Mouse (Mus musculus) heart, adult 2 months (tissue): ENCODE results near the gene Rilpl1. TPM values are rescaled to one million over a fixed set of nuclear protein-coding genes. Genes with fewer than 3 reads are reported as not detected.
A peak's percentile ranks its signal among the peaks of the same experiment; 100 is the strongest.

Experiments used
- DNase-seq, 2 experiments: peaks; one replicate each; pipeline ENCODE4 v3.0.0; 2021
- H3K27ac ChIP-seq: fragments of 200-600 bp; 2 replicates; pipeline ENCODE4 v1.8.1; 2022
- H3K27me3 ChIP-seq: fragments of 200-500 bp; 2 replicates; pipeline ENCODE4 v1.6.1; 2012; ENCODE audit warnings: mild to moderate bottlenecking, low read length, inconsistent platforms, mixed read lengths; ENCODE audit not compliant: control insufficient read depth, insufficient read depth
- H3K36me3 ChIP-seq: fragments of 200-500 bp; 2 replicates; pipeline ENCODE4 v1.6.1; 2012; ENCODE audit warnings: low read length, inconsistent platforms; ENCODE audit not compliant: control insufficient read depth, insufficient read depth
- H3K4me1 ChIP-seq: fragments of 200-500 bp; 2 replicates; pipeline ENCODE4 v1.6.1; 2011; ENCODE audit warnings: low read length; ENCODE audit not compliant: control insufficient read depth, insufficient read depth
- H3K4me3 ChIP-seq: fragments of 200-600 bp; 2 replicates; pipeline ENCODE4 v1.8.1; 2022
- H3K79me2 ChIP-seq: fragments of 200-500 bp; replicated peaks from 2 replicates; pipeline ENCODE4 v1.6.1; 2012; ENCODE audit warnings: mild to moderate bottlenecking, inconsistent platforms, low read length, moderate library complexity, mixed read lengths; ENCODE audit not compliant: control insufficient read depth, insufficient read depth
- H3K9ac ChIP-seq: fragments of 200-500 bp; 2 replicates; pipeline ENCODE4 v1.6.1; 2012; ENCODE audit warnings: low read depth, mild to moderate bottlenecking, control low read depth, inconsistent platforms, low read length, mixed read lengths
- CTCF ChIP-seq: fragments of 200-600 bp; IDR thresholded peaks from 2 replicates; pipeline ENCODE4 v1.8.1; 2022; ENCODE audit warnings: antibody characterized with exemption, mild to moderate bottlenecking, moderate library complexity
- EP300 ChIP-seq: fragments of 200-500 bp; IDR thresholded peaks from 2 replicates; pipeline ENCODE4 v1.6.1; 2011; ENCODE audit warnings: low read depth, low read length, control low read depth; ENCODE audit not compliant: insufficient read depth
- POLR2A ChIP-seq: fragments of 200-500 bp; IDR thresholded peaks from 2 replicates; pipeline ENCODE4 v1.6.1; 2011; ENCODE audit warnings: mild to moderate bottlenecking, low read depth, low read length, control low read depth; ENCODE audit not compliant: insufficient read depth
- WGBS: fragments of 180-500 bp; shearing (Covaris S2); methylation state at CpG from one replicate; pipeline ENCODE4 v1.1.7; 2018; 5-methylcytosine and 5-hydroxymethylcytosine counted together
- intact Hi-C: fragments of 180-260 bp; cut with DNase I; formaldehyde crosslinking; loops from one replicate; pipeline ENCODE4 v1.15.1; 2025
- polyA plus RNA-seq: library from polyadenylated mRNA; depleted of rRNA; stranded (reverse); fragments of >200 nt; gene quantifications from 2 replicates; pipeline ENCODE4 v1.2.3, GENCODE M21; 2012
- total RNA-seq, 2 experiments: library from RNA; stranded (reverse); gene quantifications; 2 replicates each; pipeline ENCODE4 v1.2.3; 2021

Gene Rilpl1
- total and polyA plus RNA-seq, 3 experiments, result 166 to 251 (median 189) TPM

- peaks cover 20% of the 10 kb centered on the region for H3K4me1 ChIP-seq
- peaks cover 21% of the 10 kb centered on the region for H3K36me3 ChIP-seq
- no peaks in the 10 kb centered on the region for H3K27me3 ChIP-seq
- H3K79me2 ChIP-seq, result no peaks in the 10 kb centered on the region
- DNase-seq, result no peak
- H3K27ac ChIP-seq, result peak overlapping the region; percentile 93
- intact Hi-C loops, result loop anchor here (2.0 kb wide), 1 partner anchor 14 kb away; the partner anchor contains the start of gene Snrnp35
- TF ChIP-seq POLR2A (no peak), EP300 (no peak), CTCF (no peak)
- H3K9ac ChIP-seq, result no peak overlapping the region
- 56% methylated on average over 15 of the region's 15 CpGs for WGBS
- no peak overlapping the region for H3K4me3 ChIP-seq
Observed at GRCm38 (mm10) chr5:124496614-124497514, 34.3 kb downstream of the Rilpl1 start.

DNA sequence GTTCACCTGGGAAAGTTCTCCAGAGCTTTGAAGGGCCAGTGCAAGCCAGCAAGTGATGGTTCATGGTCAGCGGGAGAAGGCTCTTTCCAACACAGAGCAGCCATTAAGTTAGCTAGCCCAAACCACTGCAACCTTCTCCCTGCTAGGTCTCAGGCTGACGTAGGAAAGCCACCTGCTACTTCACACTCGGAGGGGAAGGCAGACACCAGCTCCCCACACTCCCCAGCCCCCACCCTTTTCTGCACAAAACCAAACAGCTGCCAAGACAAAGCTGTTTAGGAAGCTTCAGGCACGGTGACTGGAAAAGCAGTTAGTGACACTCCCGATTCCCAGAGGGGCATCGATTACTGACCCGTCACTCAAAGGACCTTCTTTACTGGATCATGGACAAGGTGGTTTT is 35.6 kb downstream of the Rilpl1 start:
- DNase-seq, result no peak
- Histone ChIP-seq H3K79me2 (no peaks in the 10 kb centered on the region), H3K4me1 (peaks cover 20% of the 10 kb centered on the region), H3K27ac (peak overlapping the region; percentile 93), H3K27me3 (no peaks in the 10 kb centered on the region), H3K36me3 (peaks cover 21% of the 10 kb centered on the region), H3K4me3 (no peak overlapping the region), H3K9ac (no peak overlapping the region)
- WGBS, result 40% methylated on average over 7 of the region's 7 CpGs
- intact Hi-C loops, result no loop called here
- no peak for TF ChIP-seq CTCF
- no peak for TF ChIP-seq EP300

- peaks cover 11% of the 10 kb centered on the region for H3K4me1 ChIP-seq
- no peak overlapping the region for H3K9ac ChIP-seq
- TF ChIP-seq EP300, result no peak
- no peak for TF ChIP-seq POLR2A
- no peak for TF ChIP-seq CTCF
- H3K36me3 ChIP-seq, result peaks cover 17% of the 10 kb centered on the region
- no peak overlapping the region for H3K4me3 ChIP-seq
- no peak for DNase-seq
- H3K27ac ChIP-seq, result no peak overlapping the region
- intact Hi-C loops, result no loop called here
- H3K27me3 ChIP-seq, result no peaks in the 10 kb centered on the region
- WGBS, result 80% methylated on average over 11 of the region's 11 CpGs
- no peaks in the 10 kb centered on the region for H3K79me2 ChIP-seq
Observed at GRCm38 (mm10) chr5:124493455-124493854, 37.7 kb downstream of the Rilpl1 start.

DNA sequence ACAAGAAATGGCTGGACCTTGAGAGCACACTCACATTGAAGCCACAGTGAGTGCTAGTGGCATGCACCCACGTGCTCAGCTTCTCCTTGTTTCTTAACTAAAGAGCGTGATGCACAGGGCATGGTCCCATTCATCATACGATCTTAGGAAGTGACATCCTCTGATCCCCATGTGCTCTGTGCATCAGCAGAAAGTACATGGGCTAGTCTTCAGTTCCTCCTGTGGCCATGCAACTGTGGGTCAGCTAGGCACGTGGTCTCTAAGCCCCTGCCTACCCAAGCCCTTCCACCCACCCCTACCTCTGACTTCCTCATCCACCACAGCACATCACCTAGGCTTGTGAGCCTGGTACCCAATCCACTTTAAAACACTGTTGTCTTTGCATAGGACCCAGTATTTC is 38.6 kb downstream of the Rilpl1 start:
- intact Hi-C loops, result no loop called here
- peaks cover 5% of the 10 kb centered on the region; the same call in 1 of the 2 replicates for H3K4me1 ChIP-seq
- no peaks in the 10 kb centered on the region for H3K79me2 ChIP-seq
- H3K9ac ChIP-seq, result no peak overlapping the region
- no peak overlapping the region for H3K4me3 ChIP-seq
- H3K27me3 ChIP-seq, result no peaks in the 10 kb centered on the region
- peaks cover 13% of the 10 kb centered on the region for H3K36me3 ChIP-seq
- no peak for DNase-seq
- H3K27ac ChIP-seq, result no peak overlapping the region
- 79% methylated on average over 4 of the region's 4 CpGs for WGBS
- TF ChIP-seq EP300, result no peak
- no peak for TF ChIP-seq CTCF
- no peak for TF ChIP-seq POLR2A

GRCm38 (mm10) chr5:124491732-124492131 is 39.5 kb downstream of the Rilpl1 start:
- Histone ChIP-seq H3K36me3 (peaks cover 7% of the 10 kb centered on the region; the same call in 1 of the 2 replicates), H3K79me2 (no peaks in the 10 kb centered on the region), H3K4me1 (0 out of 2 replicates have a peak, but pooled peaks cover 4% of the 10 kb centered on the region), H3K27me3 (no peaks in the 10 kb centered on the region), H3K27ac (no peak overlapping the region), H3K4me3 (no peak overlapping the region), H3K9ac (no peak overlapping the region)
- intact Hi-C loops, result no loop called here
- no peak for TF ChIP-seq CTCF
- TF ChIP-seq POLR2A, result no peak
- TF ChIP-seq EP300, result no peak
- 93% methylated on average over 4 of the region's 4 CpGs for WGBS
- no peak for DNase-seq

DNA sequence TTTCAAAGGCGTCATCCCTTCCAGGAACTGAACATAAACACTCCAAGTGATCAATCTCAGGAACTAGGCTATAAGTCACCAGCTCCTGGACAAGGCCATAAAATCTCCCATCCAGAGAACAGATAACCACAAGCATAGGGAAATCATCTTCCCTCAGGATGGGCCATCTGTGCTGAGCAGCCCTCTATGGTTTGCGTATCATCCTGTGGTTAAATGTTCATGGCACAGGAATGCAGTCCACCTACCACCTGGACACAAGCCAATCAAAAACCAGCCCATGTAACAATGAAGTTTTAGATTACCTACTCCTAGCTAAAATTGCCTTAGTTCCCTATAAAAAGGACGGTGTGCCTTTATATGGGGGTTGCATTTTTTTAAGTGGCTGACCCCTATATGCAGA is 42.3 kb downstream of the Rilpl1 start:
- Histone ChIP-seq H3K79me2 (no peaks in the 10 kb centered on the region), H3K27me3 (no peaks in the 10 kb centered on the region), H3K9ac (no peak overlapping the region), H3K36me3 (no peaks in the 10 kb centered on the region), H3K4me3 (no peak overlapping the region), H3K4me1 (no peaks in the 10 kb centered on the region), H3K27ac (no peak overlapping the region)
- TF ChIP-seq POLR2A, result no peak
- intact Hi-C loops, result no loop called here
- WGBS, result 94% methylated on average over 3 of the region's 3 CpGs
- no peak for DNase-seq
